Mouse (Mus musculus) hindbrain, embryonic 10.5 days (tissue): Measurements from ENCODE around the gene Spint4. TPM values are rescaled to one million over a fixed set of nuclear protein-coding genes. Genes with fewer than 3 reads are reported as not detected.

Experiments
- DNase-seq: peaks from one replicate; pipeline ENCODE4 v3.0.0-alpha.2; 2017; ENCODE audit warnings: low spot score
- H3K27ac ChIP-seq: fragments of 300-500 bp; sonication (generic); 2 replicates; pipeline ENCODE4 v1.5.1; 2016; ENCODE audit warnings: mild to moderate bottlenecking, moderate library complexity
- H3K27me3 ChIP-seq: fragments of 300-500 bp; sonication (generic); 2 replicates; pipeline ENCODE4 v1.6.1; 2016; ENCODE audit warnings: mild to moderate bottlenecking; ENCODE audit not compliant: poor library complexity, insufficient read depth, severe bottlenecking
- H3K36me3 ChIP-seq: fragments of 300-500 bp; sonication (generic); 2 replicates; pipeline ENCODE4 v1.6.1; 2016; ENCODE audit warnings: mild to moderate bottlenecking, moderate library complexity
- H3K4me1 ChIP-seq: fragments of 300-500 bp; sonication (generic); replicated peaks from 2 replicates; pipeline ENCODE4 v1.6.1; 2016; ENCODE audit warnings: mild to moderate bottlenecking
- H3K4me3 ChIP-seq: fragments of 300-500 bp; sonication (generic); 2 replicates; pipeline ENCODE4 v1.5.1; 2016; ENCODE audit warnings: mild to moderate bottlenecking, moderate library complexity
- H3K9me3 ChIP-seq: fragments of 300-500 bp; sonication (generic); 2 replicates; pipeline ENCODE4 v1.6.1; 2016; ENCODE audit warnings: mild to moderate bottlenecking, moderate library complexity
- WGBS: fragments of 180-500 bp; shearing (Covaris S2); methylation state at CpG from one replicate; pipeline ENCODE4 v1.1.7; 2016; 5-methylcytosine and 5-hydroxymethylcytosine counted together
- polyA plus RNA-seq: library from polyadenylated mRNA; unstranded; fragments of >200 nt; fragmentation: Nextera tagmentation; extraction: Ambion mirVana; gene quantifications from 2 replicates; pipeline ENCODE4 v1.2.1, GENCODE M21; 2016

Gene Spint4
- not detected in 2 replicates for polyA plus RNA-seq

DNA sequence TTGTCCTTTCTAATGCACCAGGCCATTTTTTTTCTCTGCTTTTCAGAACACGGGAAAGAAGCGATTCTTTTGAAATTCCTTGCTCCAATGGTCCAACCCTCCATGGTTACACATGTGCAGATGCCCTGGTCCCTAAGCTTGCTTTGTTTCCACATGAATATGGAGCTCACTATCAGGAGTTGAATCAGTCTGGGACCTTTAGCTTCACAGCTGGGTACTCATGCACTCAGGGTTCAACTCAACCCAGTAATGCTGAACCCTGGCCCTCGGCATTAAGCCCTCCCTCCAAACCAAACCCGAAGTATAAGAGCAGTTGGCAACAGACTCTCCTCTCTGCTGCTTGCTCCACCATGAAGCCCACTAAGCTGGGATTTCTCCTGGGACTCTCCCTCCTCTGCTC, at the start of gene Spint4:
Gene Spint4 (plus strand): TSS at position 301 of the 400 bp plus-strand sequence.
- 78% methylated on average over 4 of the region's 4 CpGs for WGBS
- Histone ChIP-seq H3K4me3 (no peak within 1 kb of the TSS), H3K27me3 (no peaks in the 10 kb centered on the region), H3K27ac (no peak within 1 kb of the TSS), H3K4me1 (no peaks in the 10 kb centered on the region), H3K36me3 (no peaks in the 10 kb centered on the region), H3K9me3 (no peaks in the 10 kb centered on the region)
- DNase-seq, result no peak

GRCm38 (mm10) chr2:164655858-164656257, 42.4 kb upstream of the Spint4 start, which contains the start of gene Wfdc10:
Gene Wfdc10, plus strand, starts transcription at chr2:164656046.
- no peaks in the 10 kb centered on the region for H3K4me1 ChIP-seq
- H3K4me3 ChIP-seq, result no peak within 1 kb of the TSS
- 19% methylated on average over 11 of the region's 11 CpGs for WGBS
- H3K27ac ChIP-seq, result no peak within 1 kb of the TSS
- DNase-seq, result peak; percentile 63
- H3K27me3 ChIP-seq, result 0 out of 2 replicates have a peak, but pooled peaks cover 3% of the 10 kb centered on the region
- H3K36me3 ChIP-seq, result no peaks in the 10 kb centered on the region
- no peaks in the 10 kb centered on the region for H3K9me3 ChIP-seq

DNA sequence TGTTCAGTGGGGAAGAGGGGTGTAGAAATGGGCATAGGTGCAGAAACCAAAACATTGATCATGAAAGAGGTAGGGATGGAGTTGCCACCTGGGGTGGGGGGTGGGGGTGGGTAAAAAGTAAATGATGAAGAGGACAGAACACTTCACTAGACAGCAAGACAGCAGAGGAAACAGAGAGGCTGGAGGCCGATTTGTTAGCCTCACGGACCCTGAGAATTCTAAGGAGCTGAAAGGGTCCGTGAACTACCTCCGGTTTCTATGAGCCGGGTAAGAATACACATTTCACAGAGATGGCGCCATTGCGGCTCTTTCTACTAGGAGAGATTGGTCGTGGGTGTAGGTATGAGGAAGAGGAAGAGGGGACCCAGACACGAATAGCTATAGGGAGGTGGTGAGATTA, 41.8 kb upstream of the Spint4 start, which contains the start of gene Wfdc9:
Gene Wfdc9 (minus strand): TSS at position 101 of the 400 bp plus-strand sequence.
- H3K36me3 ChIP-seq, result no peaks in the 10 kb centered on the region
- H3K27me3 ChIP-seq, result 0 out of 2 replicates have a peak, but pooled peaks cover 3% of the 10 kb centered on the region
- no peaks in the 10 kb centered on the region for H3K9me3 ChIP-seq
- DNase-seq, result no peak
- no peaks in the 10 kb centered on the region for H3K4me1 ChIP-seq
- no peak within 1 kb of the TSS for H3K27ac ChIP-seq
- 82% methylated on average over 9 of the region's 9 CpGs for WGBS
- no peak within 1 kb of the TSS for H3K4me3 ChIP-seq

DNA sequence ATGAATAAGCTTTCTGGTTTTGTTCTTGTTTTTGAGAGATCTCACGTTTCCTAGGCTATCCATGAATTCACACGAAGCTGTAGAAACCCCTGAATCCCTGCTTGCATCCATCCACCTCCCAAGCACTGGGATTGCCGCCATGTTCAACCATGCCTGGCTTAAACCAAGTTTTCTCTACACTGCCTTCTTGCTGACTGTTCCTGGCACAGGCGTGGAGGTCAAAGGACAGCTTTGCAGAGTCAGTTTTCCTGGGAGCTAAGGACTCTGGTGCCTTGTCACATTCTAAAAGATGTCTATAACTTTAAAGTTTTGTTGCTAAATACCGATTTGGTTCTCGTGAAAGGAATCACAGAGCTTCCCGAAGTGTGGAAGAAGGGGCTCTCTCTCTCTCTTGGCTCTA, 33.5 kb upstream of the Spint4 start:
- no peaks in the 10 kb centered on the region for H3K4me1 ChIP-seq
- DNase-seq, result no peak
- no peak overlapping the region for H3K27ac ChIP-seq
- no peaks in the 10 kb centered on the region for H3K36me3 ChIP-seq
- no peak overlapping the region for H3K4me3 ChIP-seq
- H3K9me3 ChIP-seq, result peaks cover 6% of the 10 kb centered on the region; the same call in 1 of the 2 replicates
- 89% methylated on average over 7 of the region's 7 CpGs for WGBS
- H3K27me3 ChIP-seq, result no peaks in the 10 kb centered on the region

GRCm38 (mm10) chr2:164670261-164670660, 28.0 kb upstream of the Spint4 start:
- Histone ChIP-seq H3K4me1 (no peaks in the 10 kb centered on the region), H3K9me3 (peaks cover 8% of the 10 kb centered on the region; the same call in 1 of the 2 replicates), H3K27me3 (no peaks in the 10 kb centered on the region), H3K4me3 (no peak overlapping the region), H3K36me3 (no peaks in the 10 kb centered on the region), H3K27ac (no peak overlapping the region)
- WGBS, result 86% methylated on average over 5 of the region's 5 CpGs
- no peak for DNase-seq

GRCm38 (mm10) chr2:164670938-164671337, 27.4 kb upstream of the Spint4 start:
- Histone ChIP-seq H3K27me3 (no peaks in the 10 kb centered on the region), H3K4me3 (no peak overlapping the region), H3K36me3 (no peaks in the 10 kb centered on the region), H3K9me3 (peaks cover 8% of the 10 kb centered on the region; the same call in 1 of the 2 replicates), H3K4me1 (no peaks in the 10 kb centered on the region), H3K27ac (no peak overlapping the region)
- 34% methylated on average over 1 of the region's 1 CpGs for WGBS
- no peak for DNase-seq

DNA sequence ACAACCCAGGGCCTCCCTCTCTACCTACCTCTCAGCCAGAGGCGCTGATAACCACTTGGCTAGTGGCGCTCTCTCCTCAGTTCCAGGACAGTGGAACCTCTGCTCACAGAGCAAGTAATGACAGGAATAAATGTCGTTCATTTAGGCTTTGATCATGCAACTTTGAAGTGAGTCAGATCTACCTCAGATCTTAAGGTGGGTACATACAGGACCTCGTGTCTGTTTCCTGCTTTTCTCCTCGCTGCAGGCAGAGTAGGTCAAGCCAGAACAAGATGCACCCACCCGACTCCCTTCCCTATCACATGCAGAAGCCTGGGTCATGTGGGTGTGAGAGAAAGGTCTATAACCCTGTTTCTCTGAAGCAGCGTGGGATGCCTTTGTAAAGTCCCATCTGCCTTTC, 24.3 kb upstream of the Spint4 start, which contains the start of gene Wfdc11:
Gene Wfdc11 (minus strand): TSS at position 101 of the 400 bp plus-strand sequence.
- H3K36me3 ChIP-seq, result no peaks in the 10 kb centered on the region
- WGBS, result 84% methylated on average over 7 of the region's 7 CpGs

DNA sequence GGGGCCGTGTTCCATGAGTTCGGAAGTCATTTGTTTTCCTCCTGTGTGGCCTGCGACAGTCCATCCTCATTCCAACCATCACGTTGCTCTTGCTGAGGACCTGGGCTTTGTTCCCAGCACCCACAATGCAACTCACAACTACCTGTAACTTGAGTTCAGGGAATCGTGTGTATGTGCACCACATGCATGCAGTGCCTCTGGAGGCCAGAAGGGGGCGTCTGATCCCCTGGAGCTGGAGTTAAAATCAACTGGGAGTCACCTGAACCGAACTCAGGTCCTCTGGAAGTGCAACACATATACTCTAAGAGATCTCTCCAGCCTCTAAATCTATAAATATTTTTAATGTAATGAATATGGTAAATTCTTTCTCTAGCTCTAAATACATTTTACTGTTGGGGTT, 22.2 kb upstream of the Spint4 start:
- H3K27ac ChIP-seq, result no peak overlapping the region
- H3K27me3 ChIP-seq, result no peaks in the 10 kb centered on the region
- no peak overlapping the region for H3K4me3 ChIP-seq
- no peak for DNase-seq
- 78% methylated on average over 7 of the region's 7 CpGs for WGBS
- H3K36me3 ChIP-seq, result no peaks in the 10 kb centered on the region
- H3K9me3 ChIP-seq, result 0 out of 2 replicates have a peak, but pooled peaks cover 2% of the 10 kb centered on the region
- H3K4me1 ChIP-seq, result peaks cover 12% of the 10 kb centered on the region

More for the DNA sequence above, 24.3 kb upstream of the Spint4 start, which contains the start of gene Wfdc11:
- no peak within 1 kb of the TSS for H3K4me3 ChIP-seq
- no peak within 1 kb of the TSS for H3K27ac ChIP-seq
- H3K9me3 ChIP-seq, result peaks cover 2% of the 10 kb centered on the region; the same call in 1 of the 2 replicates
- H3K4me1 ChIP-seq, result peaks cover 4% of the 10 kb centered on the region; the same call in 1 of the 2 replicates
- DNase-seq, result no peak
- H3K27me3 ChIP-seq, result no peaks in the 10 kb centered on the region

DNA sequence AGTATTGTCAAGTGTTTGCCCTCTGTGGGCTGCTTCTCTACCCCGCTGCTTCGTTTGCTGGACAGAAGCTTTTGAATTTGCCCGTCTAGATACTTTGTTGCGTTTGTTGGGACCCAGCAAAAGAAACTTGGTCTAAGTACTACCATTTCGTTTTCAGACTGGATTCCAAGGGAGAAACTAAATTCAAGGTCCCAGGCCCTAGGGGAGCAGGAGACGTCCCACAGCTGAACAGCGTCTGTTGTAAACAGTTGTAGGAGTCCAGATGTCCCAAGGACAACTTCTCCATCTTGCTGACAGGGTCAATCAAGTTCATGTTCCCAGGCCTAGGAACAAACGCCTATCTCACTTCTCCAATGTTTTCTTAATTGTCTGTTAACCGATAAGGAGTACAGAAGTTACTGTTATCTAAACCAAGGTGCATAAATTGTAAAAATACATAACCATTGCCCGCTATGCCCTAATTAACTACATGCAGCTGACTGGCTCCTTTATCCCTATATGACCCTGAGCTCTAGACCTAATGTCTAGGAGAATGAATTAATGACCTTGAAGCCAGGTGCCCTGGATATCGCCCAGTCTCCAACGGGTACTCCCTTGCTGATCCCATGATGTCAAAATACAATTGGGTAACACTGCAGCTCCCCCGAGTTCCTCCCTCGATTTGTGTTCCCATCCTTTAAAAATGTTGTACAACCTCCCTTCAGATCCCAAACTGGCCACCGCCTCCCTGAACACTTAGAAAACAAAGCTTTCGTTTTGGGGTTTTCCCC, 21.2 kb upstream of the Spint4 start:
- Histone ChIP-seq H3K4me3 (no peak overlapping the region), H3K27ac (no peak overlapping the region), H3K4me1 (peaks cover 12% of the 10 kb centered on the region), H3K36me3 (no peaks in the 10 kb centered on the region), H3K9me3 (0 out of 2 replicates have a peak, but pooled peaks cover 2% of the 10 kb centered on the region), H3K27me3 (no peaks in the 10 kb centered on the region)
- DNase-seq, result no peak
- WGBS, result 86% methylated on average over 16 of the region's 16 CpGs

DNA sequence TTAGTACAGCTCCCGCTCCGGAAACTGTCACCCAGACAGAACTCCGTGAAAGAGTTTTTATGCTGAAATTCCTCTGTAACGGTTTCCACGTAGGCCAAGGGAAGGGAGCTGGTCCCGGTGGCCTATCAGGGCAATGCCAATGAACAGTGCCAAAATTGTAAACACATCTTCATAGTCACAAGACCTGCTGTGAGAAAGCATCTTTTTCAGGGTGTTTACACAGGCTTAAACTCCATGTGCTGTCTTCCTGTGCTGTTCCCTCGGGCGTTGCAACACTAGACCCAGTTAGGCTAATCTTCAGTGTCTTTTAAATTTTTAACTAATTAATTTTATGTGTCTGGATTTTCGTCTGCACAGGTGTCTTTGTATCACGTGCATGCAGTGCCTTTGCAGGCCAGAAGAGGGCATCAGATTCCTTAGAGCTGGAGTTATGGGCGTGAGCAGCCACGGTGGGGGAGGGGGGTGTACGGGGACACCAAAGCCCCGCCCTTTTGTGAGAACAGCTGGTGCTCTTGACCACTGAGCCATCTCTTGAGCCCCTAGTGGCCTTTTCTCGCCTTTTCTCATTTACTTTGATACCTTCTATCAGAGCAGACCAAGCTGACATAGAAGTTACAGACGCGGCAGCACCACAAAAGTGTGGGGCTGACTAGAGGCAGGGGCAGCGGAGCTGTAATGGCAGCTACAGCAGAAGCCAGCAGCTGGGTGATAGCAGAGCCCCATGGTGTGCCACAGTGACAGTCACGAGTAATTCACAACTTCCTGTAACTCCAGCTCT, 19.3 kb upstream of the Spint4 start:
- Histone ChIP-seq H3K4me1 (peaks cover 12% of the 10 kb centered on the region), H3K27me3 (no peaks in the 10 kb centered on the region), H3K9me3 (no peaks in the 10 kb centered on the region), H3K36me3 (no peaks in the 10 kb centered on the region), H3K27ac (0 out of 2 replicates have a peak overlapping the region, but pooled peaks have one; percentile 50), H3K4me3 (peak overlapping the region; percentile 41)
- WGBS, result 24% methylated on average over 19 of the region's 19 CpGs
- DNase-seq, result peak; percentile 85

DNA sequence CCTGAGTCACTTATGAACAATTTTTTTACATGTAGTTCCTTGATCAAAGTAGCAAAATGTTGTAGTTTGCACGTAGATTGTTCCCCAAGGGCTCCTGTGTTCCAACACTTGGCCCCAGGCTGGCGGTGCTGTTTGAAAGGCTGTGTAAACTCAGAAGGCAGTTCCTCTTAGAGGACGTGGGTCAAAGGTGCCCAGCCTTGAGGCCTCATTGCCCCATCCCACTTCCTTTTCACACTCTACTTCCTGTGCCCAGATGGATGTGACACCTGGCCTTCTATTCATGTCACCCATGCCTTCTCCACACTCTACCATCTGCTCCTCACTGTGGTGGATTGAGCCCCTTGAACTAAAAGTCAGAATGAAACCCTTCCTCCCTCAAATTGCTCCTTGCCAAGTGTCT, 18.4 kb upstream of the Spint4 start:
- peak; percentile 21 for DNase-seq
- Histone ChIP-seq H3K4me3 (no peak overlapping the region), H3K9me3 (no peaks in the 10 kb centered on the region), H3K36me3 (no peaks in the 10 kb centered on the region), H3K27me3 (no peaks in the 10 kb centered on the region), H3K4me1 (peaks cover 12% of the 10 kb centered on the region), H3K27ac (no peak overlapping the region)
- 53% methylated on average over 3 of the region's 3 CpGs for WGBS

DNA sequence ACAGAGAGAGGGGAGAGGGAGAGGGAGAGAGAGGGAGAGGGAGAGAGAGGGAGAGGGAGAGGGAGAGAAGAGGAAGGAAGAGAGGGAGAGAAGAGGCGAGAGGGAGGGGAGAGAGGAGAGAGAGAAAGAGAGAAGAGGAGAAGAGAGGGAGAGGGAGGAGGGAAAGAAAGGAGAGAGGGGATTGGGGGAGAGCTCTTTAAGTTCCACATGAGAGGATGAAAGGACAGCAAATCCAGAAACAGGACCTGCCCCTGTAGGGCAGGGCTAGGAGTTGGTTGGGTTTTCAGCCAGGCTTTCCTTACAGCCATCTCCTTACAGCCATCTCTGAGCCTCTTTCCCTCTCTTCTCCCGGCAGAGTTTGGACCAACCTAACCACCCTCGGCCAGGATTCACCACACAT, 13.5 kb upstream of the Spint4 start, which contains the start of gene Wfdc13:
Gene Wfdc13 (plus strand): TSS at position 301 of the 400 bp plus-strand sequence.
- Histone ChIP-seq H3K27me3 (no peaks in the 10 kb centered on the region), H3K9me3 (no peaks in the 10 kb centered on the region), H3K4me3 (no peak within 1 kb of the TSS), H3K4me1 (peaks cover 2% of the 10 kb centered on the region; the same call in 1 of the 2 replicates), H3K36me3 (no peaks in the 10 kb centered on the region), H3K27ac (no peak within 1 kb of the TSS)
- DNase-seq, result no peak
- 66% methylated on average over 3 of the region's 3 CpGs for WGBS
